Mouse (Mus musculus) heart, embryonic 16.5 days (tissue): ENCODE data around the gene Arhgap15. TPM values are rescaled to one million over a fixed set of nuclear protein-coding genes. Genes with fewer than 3 reads are reported as not detected.

Source experiments
- ATAC-seq: fragments of 200-750 bp; cut with Nextera tagmentation; replicated peaks from 2 replicates; pipeline ENCODE4 v1.8.0; 2017; ENCODE audit warnings: moderate number of reproducible peaks; ENCODE audit not compliant: insufficient read depth, low FRiP score; ENCODE audit errors: extremely low read depth
- H3K27ac ChIP-seq: fragments of 300-500 bp; sonication (generic); 2 replicates; pipeline ENCODE4 v1.5.1; 2014; ENCODE audit warnings: mild to moderate bottlenecking, low read length, control low read depth, moderate library complexity
- H3K27me3 ChIP-seq: fragments of 300-500 bp; sonication (generic); 2 replicates; pipeline ENCODE4 v1.6.1; 2014; ENCODE audit warnings: low read length, mixed read lengths; ENCODE audit not compliant: control insufficient read depth, insufficient read depth
- H3K36me3 ChIP-seq: fragments of 300-500 bp; sonication (generic); 2 replicates; pipeline ENCODE4 v1.6.1; 2014; ENCODE audit not compliant: control insufficient read depth, insufficient read depth
- H3K4me1 ChIP-seq: fragments of 300-500 bp; sonication (generic); 2 replicates; pipeline ENCODE4 v1.6.1; 2014; ENCODE audit warnings: low read length, mixed read lengths; ENCODE audit not compliant: control insufficient read depth, insufficient read depth
- H3K4me2 ChIP-seq: fragments of 300-500 bp; sonication (generic); 2 replicates; pipeline ENCODE4 v1.6.1; 2014; ENCODE audit warnings: low read depth, mild to moderate bottlenecking, control low read depth, low read length
- H3K4me3 ChIP-seq: fragments of 300-500 bp; sonication (generic); 2 replicates; pipeline ENCODE4 v1.5.1; 2014; ENCODE audit warnings: mild to moderate bottlenecking, control low read depth, low read length
- H3K9ac ChIP-seq: fragments of 300-500 bp; sonication (generic); 2 replicates; pipeline ENCODE4 v1.6.1; 2014; ENCODE audit warnings: low read length, control low read depth
- H3K9me3 ChIP-seq: fragments of 300-500 bp; sonication (generic); replicated peaks from 2 replicates; pipeline ENCODE4 v1.6.1; 2016; ENCODE audit warnings: low read length; ENCODE audit not compliant: control insufficient read depth
- WGBS: fragments of 180-500 bp; shearing (Covaris S2); extraction: QIAGEN DNeasy Blood & Tissue Kit; methylation state at CpG from one replicate; pipeline ENCODE4 v1.1.7; 2014; 5-methylcytosine and 5-hydroxymethylcytosine counted together
- polyA plus RNA-seq: library from polyadenylated mRNA; unstranded; fragments of >200 nt; fragmentation: Nextera tagmentation; extraction: Ambion mirVana; gene quantifications from 2 replicates; pipeline ENCODE4 v1.2.1, GENCODE M21; 2015

The Arhgap15 gene
- polyA plus RNA-seq, 1 experiment from 2014 or later: 7.2 TPM

GRCm38 (mm10) chr2:43737546-43737945 is 11.1 kb upstream of the Arhgap15 start:
- Histone ChIP-seq H3K4me1 (no peaks in the 10 kb centered on the region), H3K27me3 (no peaks in the 10 kb centered on the region), H3K9me3 (no peaks in the 10 kb centered on the region), H3K9ac (no peak overlapping the region), H3K4me2 (no peak overlapping the region), H3K27ac (no peak overlapping the region), H3K36me3 (no peaks in the 10 kb centered on the region), H3K4me3 (no peak overlapping the region)
- ATAC-seq: no peak
- 75% methylated on average over 7 of the region's 7 CpGs for WGBS

- H3K9me3 ChIP-seq: no peaks in the 10 kb centered on the region
- H3K9ac ChIP-seq: no peak overlapping the region
- H3K4me1 ChIP-seq: no peaks in the 10 kb centered on the region
- no peak overlapping the region for H3K4me3 ChIP-seq
- H3K27me3 ChIP-seq: no peaks in the 10 kb centered on the region
- ATAC-seq: no peak
- H3K36me3 ChIP-seq: no peaks in the 10 kb centered on the region
- 73% methylated on average over 10 of the region's 10 CpGs for WGBS
- H3K4me2 ChIP-seq: peak overlapping the region; percentile 17; the same call in 1 of the 2 replicates
- no peak overlapping the region for H3K27ac ChIP-seq
Measured at GRCm38 (mm10) chr2:43738562-43739112, 10.0 kb upstream of the Arhgap15 start.

GRCm38 (mm10) chr2:43739190-43739818 is 9.3 kb upstream of the Arhgap15 start:
- Histone ChIP-seq H3K36me3 (no peaks in the 10 kb centered on the region), H3K9ac (no peak overlapping the region), H3K4me3 (no peak overlapping the region), H3K4me2 (no peak overlapping the region), H3K27ac (no peak overlapping the region), H3K4me1 (no peaks in the 10 kb centered on the region), H3K27me3 (no peaks in the 10 kb centered on the region), H3K9me3 (no peaks in the 10 kb centered on the region)
- 58% methylated on average over 9 of the region's 9 CpGs for WGBS
- no peak for ATAC-seq

GRCm38 (mm10) chr2:43749321-43749720 is 697 bp downstream of the Arhgap15 start:
- no peak overlapping the region for H3K9ac ChIP-seq
- H3K36me3 ChIP-seq: no peaks in the 10 kb centered on the region
- H3K4me3 ChIP-seq: peak overlapping the region; percentile 24; the same call in 1 of the 2 replicates
- H3K27ac ChIP-seq: no peak overlapping the region
- H3K4me1 ChIP-seq: no peaks in the 10 kb centered on the region
- 54% methylated on average over 3 of the region's 3 CpGs for WGBS
- no peaks in the 10 kb centered on the region for H3K27me3 ChIP-seq
- no peaks in the 10 kb centered on the region for H3K9me3 ChIP-seq
- H3K4me2 ChIP-seq: peak overlapping the region; percentile 18; the same call in 1 of the 2 replicates
- no peak for ATAC-seq

- no peak overlapping the region for H3K27ac ChIP-seq
Measured at GRCm38 (mm10) chr2:43755899-43756298, 7.3 kb downstream of the Arhgap15 start.

GRCm38 (mm10) chr2:43756626-43757025 is 8.0 kb downstream of the Arhgap15 start:
- Histone ChIP-seq H3K27me3 (no peaks in the 10 kb centered on the region), H3K36me3 (no peaks in the 10 kb centered on the region), H3K9ac (no peak overlapping the region), H3K27ac (no peak overlapping the region), H3K4me2 (no peak overlapping the region), H3K4me1 (no peaks in the 10 kb centered on the region), H3K9me3 (no peaks in the 10 kb centered on the region), H3K4me3 (no peak overlapping the region)
- WGBS: 66% methylated on average over 2 of the region's 2 CpGs
- no peak for ATAC-seq

More at GRCm38 (mm10) chr2:43755899-43756298, 7.3 kb downstream of the Arhgap15 start:
- Histone ChIP-seq H3K27me3 (no peaks in the 10 kb centered on the region), H3K9me3 (no peaks in the 10 kb centered on the region), H3K9ac (no peak overlapping the region), H3K4me1 (no peaks in the 10 kb centered on the region), H3K36me3 (no peaks in the 10 kb centered on the region), H3K4me3 (no peak overlapping the region), H3K4me2 (no peak overlapping the region)
- ATAC-seq: no peak
- 90% methylated on average over 3 of the region's 3 CpGs for WGBS

- no peaks in the 10 kb centered on the region for H3K27me3 ChIP-seq
Measured at GRCm38 (mm10) chr2:43761735-43762134, 13.1 kb downstream of the Arhgap15 start.

GRCm38 (mm10) chr2:43763279-43763678 is 14.7 kb downstream of the Arhgap15 start:
- no peak overlapping the region for H3K4me2 ChIP-seq
- no peaks in the 10 kb centered on the region for H3K9me3 ChIP-seq
- no peak overlapping the region for H3K9ac ChIP-seq
- no peak overlapping the region for H3K4me3 ChIP-seq
- H3K4me1 ChIP-seq: no peaks in the 10 kb centered on the region
- WGBS: 76% methylated on average over 5 of the region's 5 CpGs
- no peak overlapping the region for H3K27ac ChIP-seq
- H3K27me3 ChIP-seq: no peaks in the 10 kb centered on the region
- ATAC-seq: no peak
- no peaks in the 10 kb centered on the region for H3K36me3 ChIP-seq

More at GRCm38 (mm10) chr2:43761735-43762134, 13.1 kb downstream of the Arhgap15 start:
- Histone ChIP-seq H3K27ac (no peak overlapping the region), H3K4me1 (no peaks in the 10 kb centered on the region), H3K9me3 (no peaks in the 10 kb centered on the region), H3K4me3 (no peak overlapping the region), H3K4me2 (no peak overlapping the region), H3K9ac (no peak overlapping the region), H3K36me3 (no peaks in the 10 kb centered on the region)
- WGBS: 79% methylated on average over 3 of the region's 3 CpGs
- no peak for ATAC-seq

GRCm38 (mm10) chr2:43764456-43764855 is 15.8 kb downstream of the Arhgap15 start:
- H3K4me3 ChIP-seq: no peak overlapping the region
- H3K27ac ChIP-seq: no peak overlapping the region
- no peaks in the 10 kb centered on the region for H3K9me3 ChIP-seq
- ATAC-seq: no peak
- H3K27me3 ChIP-seq: no peaks in the 10 kb centered on the region
- no peaks in the 10 kb centered on the region for H3K36me3 ChIP-seq
- H3K4me1 ChIP-seq: no peaks in the 10 kb centered on the region
- no peak overlapping the region for H3K4me2 ChIP-seq
- 83% methylated on average over 1 of the region's 1 CpGs for WGBS
- no peak overlapping the region for H3K9ac ChIP-seq
